Mouse (Mus musculus): ENCODE data around the gene Tmem200b.

DNA sequence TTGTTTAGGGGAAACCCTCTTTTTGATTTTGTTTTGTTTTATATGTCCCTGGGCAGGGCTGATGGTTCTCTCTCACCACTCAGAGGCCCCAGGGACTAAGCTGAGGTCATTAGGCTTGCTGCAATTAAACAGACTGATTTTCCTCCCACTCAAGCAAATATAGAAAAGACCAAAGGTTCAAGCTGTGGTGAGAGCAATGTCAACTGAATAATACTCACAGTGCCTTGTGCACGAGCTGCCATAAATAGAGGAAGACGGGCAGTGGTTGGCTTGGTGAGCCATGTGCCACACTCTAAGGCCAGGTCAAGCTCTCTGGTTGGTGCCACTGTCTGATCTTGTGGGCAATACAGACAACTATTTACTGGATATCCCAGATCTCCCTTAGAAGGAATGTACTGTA lies 17.9 kb downstream of the Tmem200b start:
- TF ChIP-seq POU5F1 (IDR thresholded peaks at IDR 0.05; ENCODE audit: borderline replicate concordance, low read length) (no peak), CTCF (conservative IDR thresholded peaks at IDR 0.05; ENCODE audit: low read length) (no peak), NANOG (IDR thresholded peaks at IDR 0.05; ENCODE audit: borderline replicate concordance, low read length) (no peak)

Data from E14TG2a.4 (cell line).